Mouse (Mus musculus) limb, embryonic 10.5 days (tissue): ENCODE data around the gene Rab3gap2. TPM values are rescaled to one million over a fixed set of nuclear protein-coding genes. Genes with fewer than 3 reads are reported as not detected.

ENCODE experiments used
- DNase-seq: peaks from one replicate; pipeline ENCODE4 v3.0.0-alpha.2; 2017; ENCODE audit warnings: low spot score
- H3K27ac ChIP-seq: fragments of 300-500 bp; sonication (generic); 2 replicates; pipeline ENCODE4 v1.5.1; 2016; ENCODE audit warnings: mild to moderate bottlenecking
- H3K27me3 ChIP-seq: fragments of 300-500 bp; sonication (generic); 2 replicates; pipeline ENCODE4 v1.6.1; 2016; ENCODE audit warnings: low read depth, mild to moderate bottlenecking; ENCODE audit not compliant: poor library complexity, severe bottlenecking
- H3K36me3 ChIP-seq: fragments of 300-500 bp; sonication (generic); 2 replicates; pipeline ENCODE4 v1.6.1; 2016; ENCODE audit warnings: mild to moderate bottlenecking, moderate library complexity
- H3K4me1 ChIP-seq: fragments of 300-500 bp; sonication (generic); 2 replicates; pipeline ENCODE4 v1.6.1; 2016
- H3K4me3 ChIP-seq: fragments of 300-500 bp; sonication (generic); 2 replicates; pipeline ENCODE4 v1.5.1; 2016; ENCODE audit warnings: mild to moderate bottlenecking, moderate library complexity
- H3K9me3 ChIP-seq: fragments of 300-500 bp; sonication (generic); replicated peaks from 2 replicates; pipeline ENCODE4 v1.6.1; 2016; ENCODE audit warnings: mild to moderate bottlenecking
- WGBS: fragments of 180-500 bp; shearing (Covaris S2); methylation state at CpG from one replicate; pipeline ENCODE4 v1.1.7; 2016; 5-methylcytosine and 5-hydroxymethylcytosine counted together
- microRNA counts: library from miRNA; unstranded; fragments of <30 nt; microRNA quantifications from one replicate; lab custom pipeline; 2017
- microRNA-seq: library from miRNA; unstranded; fragments of <30 nt; microRNA quantifications from one replicate; pipeline ENCODE4, GENCODE M21; 2017
- polyA plus RNA-seq: library from polyadenylated mRNA; unstranded; fragments of >200 nt; fragmentation: Nextera tagmentation; extraction: Ambion mirVana; gene quantifications from 2 replicates; pipeline ENCODE4 v1.2.1, GENCODE M21; 2016

Rab3gap2 gene
- polyA plus RNA-seq, 1 experiment from 2014 or later = 20.6 TPM

- Histone ChIP-seq H3K27me3 (no peaks in the 10 kb centered on the region), H3K27ac (no peak overlapping the region), H3K36me3 (peaks cover 9% of the 10 kb centered on the region), H3K4me3 (peak overlapping the region; percentile 68), H3K4me1 (peaks cover 18% of the 10 kb centered on the region), H3K9me3 (no peaks in the 10 kb centered on the region)
- no peak for DNase-seq
- 60% methylated on average over 5 of the region's 5 CpGs for WGBS
These were observed 127.4 kb downstream of the Rab3gap2 start for GRCm38 (mm10) chr1:185331364-185331763.

DNA sequence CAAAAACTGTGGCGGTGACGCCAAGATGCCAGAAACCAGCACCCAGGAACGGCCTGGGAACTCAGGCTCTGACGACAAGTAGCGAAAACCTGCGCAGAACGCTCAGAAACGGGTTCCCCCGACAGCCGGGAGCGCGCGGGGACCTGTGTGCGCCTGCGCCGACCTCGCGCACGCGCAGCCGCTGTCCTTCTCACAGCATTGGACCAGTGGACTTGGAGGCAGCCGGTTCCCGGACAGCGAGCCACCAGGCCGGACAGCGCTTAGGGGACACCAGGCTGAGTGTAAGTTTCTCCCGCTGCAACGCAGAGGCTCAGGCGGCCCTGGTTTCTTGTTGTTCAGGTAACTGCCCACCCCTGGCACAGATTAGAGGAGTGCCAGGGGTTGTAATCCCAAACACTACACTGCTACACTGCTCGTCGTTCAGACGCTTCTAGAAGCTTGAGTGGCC, 128.1 kb downstream of the Rab3gap2 start, which contains the start of gene Bpnt1:
Gene Bpnt1 (plus strand): TSS at position 167 of the 448 bp plus-strand sequence.
- Histone ChIP-seq H3K9me3 (no peaks in the 10 kb centered on the region), H3K36me3 (peaks cover 3% of the 10 kb centered on the region), H3K4me1 (peaks cover 18% of the 10 kb centered on the region), H3K27ac (peak within 1 kb of the TSS; percentile 85), H3K4me3 (peak within 1 kb of the TSS; percentile 68), H3K27me3 (no peaks in the 10 kb centered on the region)
- DNase-seq = peak; percentile 90
- under 1% methylated on average over 32 of the region's 32 CpGs for WGBS

DNA sequence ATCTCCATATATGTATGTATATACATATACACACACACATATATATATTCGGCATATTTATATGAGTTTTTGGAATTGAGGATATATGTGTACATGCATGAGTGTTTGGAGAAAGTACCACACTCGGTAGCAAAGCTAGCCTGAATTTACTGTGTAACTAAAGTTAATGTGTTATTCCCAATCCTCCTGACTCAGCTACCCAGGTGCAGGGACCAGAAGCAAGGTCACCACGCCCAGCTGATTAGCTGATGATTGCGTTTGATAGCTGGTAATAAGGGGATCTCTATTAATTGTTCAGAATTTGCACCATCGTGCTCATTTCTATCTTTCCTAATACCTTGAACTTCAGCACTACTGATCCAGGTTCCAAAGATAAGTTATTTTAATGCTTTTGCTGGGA, 129.7 kb downstream of the Rab3gap2 start:
- no peaks in the 10 kb centered on the region for H3K9me3 ChIP-seq
- 92% methylated on average over 5 of the region's 5 CpGs for WGBS
- no peak overlapping the region for H3K27ac ChIP-seq
- H3K36me3 ChIP-seq = peaks cover 16% of the 10 kb centered on the region
- no peak overlapping the region for H3K4me3 ChIP-seq
- peaks cover 12% of the 10 kb centered on the region for H3K4me1 ChIP-seq
- no peak for DNase-seq
- H3K27me3 ChIP-seq = no peaks in the 10 kb centered on the region

- no peak for DNase-seq
- Histone ChIP-seq H3K9me3 (no peaks in the 10 kb centered on the region), H3K4me3 (no peak overlapping the region), H3K36me3 (peaks cover 20% of the 10 kb centered on the region), H3K27ac (no peak overlapping the region), H3K4me1 (peaks cover 12% of the 10 kb centered on the region), H3K27me3 (no peaks in the 10 kb centered on the region)
- 93% methylated on average over 4 of the region's 4 CpGs for WGBS
These were observed 130.2 kb downstream of the Rab3gap2 start for GRCm38 (mm10) chr1:185334136-185334535.

- Histone ChIP-seq H3K4me3 (no peak overlapping the region), H3K4me1 (peaks cover 12% of the 10 kb centered on the region), H3K27me3 (no peaks in the 10 kb centered on the region), H3K27ac (no peak overlapping the region), H3K36me3 (peaks cover 30% of the 10 kb centered on the region), H3K9me3 (no peaks in the 10 kb centered on the region)
- 87% methylated on average over 6 of the region's 6 CpGs for WGBS
- no peak for DNase-seq
These were observed 131.4 kb downstream of the Rab3gap2 start for GRCm38 (mm10) chr1:185335231-185335765.

MicroRNA genes within 50 kb of the gene (microRNA counts, 519-probe panel; counts per million panel counts)
- 684 counts per million, percentile 72 among the panel's probes with 10 or more counts for microRNA mmu-miR-194 (lab: Ali Mortazavi, UCI)
- microRNA mmu-miR-664 (lab: Ali Mortazavi, UCI) = 684 counts per million, percentile 72 among the panel's probes with 10 or more counts

Small RNA genes within 50 kb of the gene (microRNA-seq; reads per million reads assigned to microRNA genes)
- not detected for gene Mir194-1
- 1.5 reads per million for gene Mir215
- 3.2 reads per million, percentile 2 among the genes with 10 or more reads in this experiment for gene Mir664

Other genes with a start within 250 kb of the Rab3gap2 start
- 2.2 and 2.4 TPM in 2 replicates for gene Mark1, start 204.5 kb upstream of the Rab3gap2 start, polyA plus RNA-seq
- gene Iars2, start 125.3 kb downstream of the Rab3gap2 start, polyA plus RNA-seq = 27.8 and 28.0 TPM in 2 replicates
- gene Bpnt1, start 128.0 kb downstream of the Rab3gap2 start, polyA plus RNA-seq = 30.6 and 38.7 TPM in 2 replicates
- gene Eprs, start 158.9 kb downstream of the Rab3gap2 start, polyA plus RNA-seq = 149 and 161 TPM in 2 replicates